Mouse (Mus musculus) embryonic stem cell, embryonic (primary cell): ENCODE results near the gene Tbx2.

Experiments
- CTCF ChIA-PET, 4 experiments: fragments of 300-600 bp in 2 of 4; fragments of 350-600 bp in 2 of 4; sonication (Branson Sonifier 250); formaldehyde crosslinking; loops; one replicate each; lab custom pipeline; 2022; ENCODE audit warnings: inconsistent platforms in 2 of 4; lab: Charles Lee
- POLR2A ChIA-PET, 4 experiments: fragments of 300-600 bp in 2 of 4; fragments of 350-600 bp in 2 of 4; sonication (Branson Sonifier 250); formaldehyde crosslinking; loops; one replicate each; lab custom pipeline; 2022; ENCODE audit warnings: antibody characterized with exemption in 4 of 4, inconsistent platforms in 1 of 4; lab: Charles Lee

Gene Tbx2

GRCm38 (mm10) chr11:85818401-85818800, 13.9 kb upstream of the Tbx2 start:
- CTCF ChIA-PET = interaction anchor here in 1 of 4 experiments (0.6 to 1.4 kb wide), 2 partner anchors 24 to 511 kb away, joined by 3 read pairs; no protein-coding TSS in a partner anchor
- POLR2A ChIA-PET = interaction anchor here in 1 of 4 experiments (0.6 kb wide), 1 partner anchor 11 kb away, joined by 3 read pairs; no protein-coding TSS in a partner anchor

GRCm38 (mm10) chr11:85820959-85821358, 11.4 kb upstream of the Tbx2 start:
- ChIA-PET CTCF (interaction anchor here in 2 of 4 experiments (0.6 to 1.7 kb wide), 2 partner anchors 10 to 181 kb away, joined by 3 to 8 read pairs; partner anchors contain the start of gene Tbx2 (in 1 of the 2)), POLR2A (interaction anchor here in 2 of 4 experiments (0.7 to 1.1 kb wide), 3 partner anchors 10 to 136 kb away, joined by 3 to 4 read pairs (median 3); no protein-coding TSS in a partner anchor)

- ChIA-PET CTCF (interaction anchor here in 3 of 4 experiments (0.6 to 1.7 kb wide), 5 partner anchors 10 to 180 kb away, joined by 3 to 8 read pairs (median 4); partner anchors contain the start of gene Tbx2 (in 1 of the 3)), POLR2A (interaction anchor here in 2 of 4 experiments (0.6 to 0.7 kb wide), 2 partner anchors 95 to 137 kb away, joined by 3 read pairs; no protein-coding TSS in a partner anchor)
These were observed 10.7 kb upstream of the Tbx2 start for GRCm38 (mm10) chr11:85821659-85822058.

GRCm38 (mm10) chr11:85823181-85823580, 9.2 kb upstream of the Tbx2 start:
- CTCF ChIA-PET = interaction anchor here (0.6 to 2.1 kb wide), 25 partner anchors 9 to 639 kb away, joined by 3 to 14 read pairs (median 3); partner anchors contain the start of gene Tbx2 (in 1 of the 4)
- POLR2A ChIA-PET = no interaction called here

GRCm38 (mm10) chr11:85823794-85824193, 8.6 kb upstream of the Tbx2 start:
- ChIA-PET CTCF (interaction anchor here (0.6 to 2.1 kb wide), 13 partner anchors 10 to 442 kb away, joined by 3 to 14 read pairs (median 3); no protein-coding TSS in a partner anchor), POLR2A (no interaction called here)

- CTCF ChIA-PET = interaction anchor here in 3 of 4 experiments (0.5 to 2.1 kb wide), 4 partner anchors 16 to 118 kb away, joined by 3 to 7 read pairs (median 3); no protein-coding TSS in a partner anchor
- POLR2A ChIA-PET = interaction anchor here in 1 of 4 experiments (1.1 kb wide), 2 partner anchors 11 to 18 kb away, joined by 3 read pairs; no protein-coding TSS in a partner anchor
These were observed 7.3 kb upstream of the Tbx2 start for GRCm38 (mm10) chr11:85825031-85825430.

- ChIA-PET POLR2A (interaction anchor here in 1 of 4 experiments (1.1 kb wide), 2 partner anchors 12 to 17 kb away, joined by 3 read pairs; no protein-coding TSS in a partner anchor), CTCF (interaction anchor here in 1 of 4 experiments (1.5 kb wide), 1 partner anchor 16 kb away, joined by 4 read pairs; no protein-coding TSS in a partner anchor)
These were observed 6.5 kb upstream of the Tbx2 start for GRCm38 (mm10) chr11:85825823-85826222.

GRCm38 (mm10) chr11:85827342-85827741, 5.0 kb upstream of the Tbx2 start:
- POLR2A ChIA-PET = interaction anchor here (0.6 to 1.3 kb wide), 12 partner anchors 8 to 142 kb away, joined by 3 to 7 read pairs (median 3); no protein-coding TSS in a partner anchor

GRCm38 (mm10) chr11:85828691-85829519, 3.4 kb upstream of the Tbx2 start:
- ChIA-PET CTCF (interaction anchor here in 3 of 4 experiments (0.5 to 1.6 kb wide), 3 partner anchors 15 to 122 kb away, joined by 3 to 7 read pairs (median 6); no protein-coding TSS in a partner anchor), POLR2A (interaction anchor here in 1 of 4 experiments (0.5 to 2.6 kb wide), 3 partner anchors 12 to 1131 kb away, joined by 3 to 15 read pairs (median 4); no protein-coding TSS in a partner anchor)

More at GRCm38 (mm10) chr11:85827342-85827741, 5.0 kb upstream of the Tbx2 start:
- CTCF ChIA-PET = interaction anchor here in 3 of 4 experiments (0.5 to 1.6 kb wide), 4 partner anchors 14 to 123 kb away, joined by 3 to 7 read pairs (median 4); no protein-coding TSS in a partner anchor

- ChIA-PET POLR2A (interaction anchor here in 1 of 4 experiments (0.5 to 2.6 kb wide), 6 partner anchors 11 to 1132 kb away, joined by 3 to 15 read pairs (median 3); no protein-coding TSS in a partner anchor), CTCF (interaction anchor here (0.6 to 4.9 kb wide), 9 partner anchors 8 to 1768 kb away, joined by 3 to 22 read pairs (median 6); no protein-coding TSS in a partner anchor)
These were observed 2.6 kb upstream of the Tbx2 start for GRCm38 (mm10) chr11:85829520-85830440.

GRCm38 (mm10) chr11:85830901-85831341, 1.4 kb upstream of the Tbx2 start:
- CTCF ChIA-PET = interaction anchor here in 3 of 4 experiments (0.5 to 4.9 kb wide), 14 partner anchors 8 to 124 kb away, joined by 3 to 22 read pairs (median 4); no protein-coding TSS in a partner anchor
- POLR2A ChIA-PET = interaction anchor here in 2 of 4 experiments (0.6 to 2.6 kb wide), 4 partner anchors 10 to 613 kb away, joined by 3 to 15 read pairs (median 3); no protein-coding TSS in a partner anchor

GRCm38 (mm10) chr11:85831656-85832230, 608 bp upstream of the Tbx2 start:
- CTCF ChIA-PET = interaction anchor here in 3 of 4 experiments (0.5 to 4.9 kb wide), 7 partner anchors 9 to 125 kb away, joined by 3 to 22 read pairs (median 5); no protein-coding TSS in a partner anchor
- POLR2A ChIA-PET = interaction anchor here in 2 of 4 experiments (1.3 to 2.6 kb wide), 2 partner anchors 9 to 12 kb away, joined by 5 to 15 read pairs; no protein-coding TSS in a partner anchor

GRCm38 (mm10) chr11:85833081-85833521, 750 bp downstream of the Tbx2 start:
- ChIA-PET CTCF (interaction anchor here in 2 of 4 experiments (0.6 to 4.9 kb wide), 3 partner anchors 9 to 10 kb away, joined by 3 to 22 read pairs (median 10); no protein-coding TSS in a partner anchor), POLR2A (interaction anchor here in 2 of 4 experiments (0.6 to 1.3 kb wide), 5 partner anchors 9 to 168 kb away, joined by 3 to 5 read pairs (median 4); no protein-coding TSS in a partner anchor)

GRCm38 (mm10) chr11:85833761-85834385, 1.5 kb downstream of the Tbx2 start:
- POLR2A ChIA-PET = interaction anchor here in 2 of 4 experiments (1.1 to 1.2 kb wide), 3 partner anchors 8 to 73 kb away, joined by 3 to 4 read pairs (median 4); no protein-coding TSS in a partner anchor
- CTCF ChIA-PET = interaction anchor here in 2 of 4 experiments (1.1 to 4.9 kb wide), 2 partner anchors 10 kb away, joined by 4 to 22 read pairs; no protein-coding TSS in a partner anchor

GRCm38 (mm10) chr11:85834386-85834931, 2.1 kb downstream of the Tbx2 start:
- ChIA-PET CTCF (interaction anchor here in 3 of 4 experiments (0.6 to 4.9 kb wide), 4 partner anchors 9 to 81 kb away, joined by 3 to 22 read pairs (median 4); partner anchors contain the start of gene Gm11444 (in 1 of the 3)), POLR2A (interaction anchor here in 2 of 4 experiments (0.9 to 1.2 kb wide), 3 partner anchors 8 to 74 kb away, joined by 3 to 4 read pairs (median 3); no protein-coding TSS in a partner anchor)
